Mouse (Mus musculus): ENCODE measurements at regions not wholly inside any gene's neighbourhood (a gene's known extent, or its start where the extent isn't known, plus 50 kb on each side); places are given as distances from the start of the nearest gene placed in this dataset.

DNA sequence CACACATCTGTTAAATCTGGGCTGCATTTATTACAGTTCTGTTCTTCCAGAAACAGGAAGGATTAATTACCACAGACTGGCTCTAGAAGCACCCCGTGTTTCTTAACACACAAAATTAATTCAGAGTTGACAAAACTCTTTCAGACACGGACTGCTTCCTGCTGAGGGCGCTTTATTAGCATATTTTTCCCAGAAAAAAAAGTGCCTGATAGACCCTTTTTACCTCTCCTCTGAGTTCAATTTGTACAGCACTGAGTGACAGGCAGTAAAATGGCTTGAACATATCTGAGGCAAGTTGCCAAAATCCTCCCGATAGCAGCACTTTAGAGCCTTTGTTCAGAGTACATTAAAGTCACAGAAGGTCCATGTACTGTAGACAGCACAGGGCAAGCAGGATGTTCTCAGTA is 1220.8 kb downstream of the Efnb2 start:
- DNase-seq, result peak; percentile 54
- 3% methylated on average over 4 of the region's 4 CpGs for WGBS
- no peaks in the 10 kb centered on the region for H3K27me3 ChIP-seq (ENCODE audit: insufficient read depth, low read length)
- TF ChIP-seq CTCF (IDR thresholded peaks at IDR 0.05; ENCODE audit: low read depth), result no peak
- H3K4me1 ChIP-seq (ENCODE audit: insufficient read depth), result no peaks in the 10 kb centered on the region
- peak; percentile 87 for ATAC-seq
- no peaks in the 10 kb centered on the region for H3K36me3 ChIP-seq (ENCODE audit: insufficient read depth)
- no peaks in the 10 kb centered on the region for H3K9me3 ChIP-seq (ENCODE audit: low read length)
- H3K9ac ChIP-seq, result no peak overlapping the region
- H3K4me2 ChIP-seq (ENCODE audit: low read depth), result no peak overlapping the region
- no peak overlapping the region for H3K4me3 ChIP-seq (ENCODE audit: low read depth, low read length)
- peak overlapping the region; percentile 41; the same call in 1 of the 2 replicates for H3K27ac ChIP-seq (ENCODE audit: low read depth, low read length)

DNA sequence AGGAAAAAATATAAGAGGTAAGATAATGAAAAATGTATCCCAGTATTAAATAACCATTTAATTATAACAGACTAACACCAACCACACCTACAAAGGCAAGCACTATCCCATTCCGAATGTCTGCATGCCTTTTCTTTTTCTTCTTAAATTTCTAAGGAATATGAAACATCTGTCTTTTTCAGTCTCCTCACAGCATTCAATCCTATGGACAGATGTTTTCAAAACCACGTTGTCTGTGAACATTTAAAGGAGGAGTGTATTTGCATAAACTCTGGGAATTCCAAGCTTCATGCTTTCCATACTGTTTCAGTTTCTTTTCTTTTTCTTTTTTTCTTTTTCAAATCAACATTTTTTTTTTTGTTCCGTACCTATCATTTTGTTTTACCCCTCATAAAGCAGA is 1221.2 kb downstream of the Efnb2 start:
- no peak for ATAC-seq
- no peak overlapping the region for H3K4me3 ChIP-seq (ENCODE audit: low read depth, low read length)
- H3K27ac ChIP-seq (ENCODE audit: low read depth, low read length), result peak overlapping the region; percentile 41; the same call in 1 of the 2 replicates
- 10% methylated on average over 3 of the region's 3 CpGs for WGBS
- no peak for TF ChIP-seq CTCF (IDR thresholded peaks at IDR 0.05; ENCODE audit: low read depth)
- no peaks in the 10 kb centered on the region for H3K36me3 ChIP-seq (ENCODE audit: insufficient read depth)
- H3K4me1 ChIP-seq (ENCODE audit: insufficient read depth), result no peaks in the 10 kb centered on the region
- no peaks in the 10 kb centered on the region for H3K27me3 ChIP-seq (ENCODE audit: insufficient read depth, low read length)
- DNase-seq, result no peak
- no peak overlapping the region for H3K4me2 ChIP-seq (ENCODE audit: low read depth)
- no peak overlapping the region for H3K9ac ChIP-seq
- H3K9me3 ChIP-seq (ENCODE audit: low read length), result no peaks in the 10 kb centered on the region

DNA sequence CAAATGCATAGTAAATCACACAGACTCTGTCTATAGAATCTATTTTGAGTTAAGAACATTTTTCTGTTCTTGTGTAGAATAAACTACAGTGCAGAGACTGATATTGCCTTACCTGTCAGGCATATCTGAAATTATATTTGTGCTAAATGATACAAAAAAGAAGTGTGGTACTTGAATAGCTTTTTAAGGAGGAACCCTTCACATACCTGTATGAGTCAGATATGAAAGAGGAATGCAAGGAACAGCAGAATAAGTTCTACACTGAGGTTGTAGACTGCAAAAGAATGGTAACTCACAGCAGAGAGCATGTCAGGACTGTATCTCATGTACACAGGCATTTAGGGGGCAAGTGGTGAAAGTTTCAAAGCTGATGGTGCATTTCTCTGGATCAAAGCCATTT is 1230.6 kb downstream of the Efnb2 start:
- H3K4me3 ChIP-seq (ENCODE audit: low read depth, low read length), result no peak overlapping the region
- DNase-seq (no peak), ATAC-seq (no peak)
- H3K4me2 ChIP-seq (ENCODE audit: low read depth), result no peak overlapping the region
- H3K4me1 ChIP-seq (ENCODE audit: insufficient read depth), result no peaks in the 10 kb centered on the region
- no peaks in the 10 kb centered on the region for H3K27me3 ChIP-seq (ENCODE audit: insufficient read depth, low read length)
- H3K27ac ChIP-seq (ENCODE audit: low read depth, low read length), result no peak overlapping the region
- no peaks in the 10 kb centered on the region for H3K36me3 ChIP-seq (ENCODE audit: insufficient read depth)
- no peak for TF ChIP-seq CTCF (IDR thresholded peaks at IDR 0.05; ENCODE audit: low read depth)
- no peak overlapping the region for H3K9ac ChIP-seq
- no peaks in the 10 kb centered on the region for H3K9me3 ChIP-seq (ENCODE audit: low read length)

DNA sequence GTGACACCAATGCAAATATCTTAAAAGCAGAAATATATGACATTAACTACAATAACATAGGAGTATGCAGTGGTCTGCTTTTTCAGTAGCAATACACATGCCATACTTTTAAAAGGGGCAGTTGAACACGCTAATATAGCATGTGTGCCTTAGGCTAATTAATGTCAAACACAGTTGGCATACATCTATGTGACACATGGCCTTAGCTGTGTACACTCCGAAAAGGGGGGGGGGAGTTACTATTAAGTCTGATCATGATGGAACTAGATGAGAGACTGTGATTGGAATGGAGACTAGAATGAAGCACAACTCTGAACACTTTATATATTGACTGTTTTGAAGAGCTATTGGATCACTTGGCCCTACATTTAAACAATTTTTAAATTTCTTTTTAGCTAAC is 1262.9 kb downstream of the Efnb2 start:
- no peaks in the 10 kb centered on the region for H3K36me3 ChIP-seq (ENCODE audit: insufficient read depth)
- no peaks in the 10 kb centered on the region for H3K4me1 ChIP-seq (ENCODE audit: insufficient read depth)
- H3K27ac ChIP-seq (ENCODE audit: low read depth, low read length), result no peak overlapping the region
- ATAC-seq (no peak), DNase-seq (no peak)
- 61% methylated on average over 2 of the region's 2 CpGs for WGBS
- no peak for TF ChIP-seq CTCF (IDR thresholded peaks at IDR 0.05; ENCODE audit: low read depth)
- H3K4me2 ChIP-seq (ENCODE audit: low read depth), result no peak overlapping the region
- H3K9me3 ChIP-seq (ENCODE audit: low read length), result no peaks in the 10 kb centered on the region
- H3K27me3 ChIP-seq (ENCODE audit: insufficient read depth, low read length), result no peaks in the 10 kb centered on the region
- no peak overlapping the region for H3K9ac ChIP-seq
- H3K4me3 ChIP-seq (ENCODE audit: low read depth, low read length), result no peak overlapping the region

DNA sequence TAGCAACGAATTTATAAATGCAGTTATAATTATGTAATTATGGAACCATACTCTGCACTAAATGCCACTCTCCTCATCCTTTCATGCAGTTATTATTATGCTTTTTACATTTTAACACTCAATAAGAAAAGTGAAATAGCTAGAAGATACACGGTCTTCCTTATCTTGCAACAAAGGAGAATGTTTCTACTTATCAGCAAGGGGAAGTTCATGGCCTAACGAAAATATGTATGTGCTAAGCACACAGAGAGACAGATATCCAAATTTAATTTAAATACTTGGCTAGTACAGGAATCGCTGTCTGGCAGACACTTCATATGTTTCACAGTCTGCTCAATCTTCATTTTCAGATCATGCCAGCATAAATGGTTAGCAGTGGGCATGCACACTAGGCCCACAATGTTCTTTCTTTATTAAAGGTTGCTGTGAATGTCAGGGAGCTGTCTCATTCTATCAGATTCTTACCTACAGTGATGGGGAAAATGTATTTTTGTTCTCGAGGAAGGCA is 1263.6 kb downstream of the Efnb2 start:
- no peaks in the 10 kb centered on the region for H3K27me3 ChIP-seq (ENCODE audit: insufficient read depth, low read length)
- H3K36me3 ChIP-seq (ENCODE audit: insufficient read depth), result no peaks in the 10 kb centered on the region
- no peak overlapping the region for H3K4me3 ChIP-seq (ENCODE audit: low read depth, low read length)
- WGBS, result 51% methylated on average over 5 of the region's 5 CpGs
- peak; percentile 34 for DNase-seq
- no peak overlapping the region for H3K27ac ChIP-seq (ENCODE audit: low read depth, low read length)
- peak; percentile 45 for ATAC-seq
- H3K4me2 ChIP-seq (ENCODE audit: low read depth), result no peak overlapping the region
- no peaks in the 10 kb centered on the region for H3K9me3 ChIP-seq (ENCODE audit: low read length)
- TF ChIP-seq CTCF (IDR thresholded peaks at IDR 0.05; ENCODE audit: low read depth), result no peak
- no peaks in the 10 kb centered on the region for H3K4me1 ChIP-seq (ENCODE audit: insufficient read depth)
- H3K9ac ChIP-seq, result no peak overlapping the region

Measured in forebrain, postnatal 0 days (tissue).